Mouse (Mus musculus): ENCODE measurements around the gene Smyd2. TPM values are rescaled to one million over a fixed set of nuclear protein-coding genes. Genes with fewer than 3 reads are reported as not detected.

The Smyd2 gene
- polyA plus RNA-seq, 1 experiment from 2014 or later, result 59.0 TPM

DNA sequence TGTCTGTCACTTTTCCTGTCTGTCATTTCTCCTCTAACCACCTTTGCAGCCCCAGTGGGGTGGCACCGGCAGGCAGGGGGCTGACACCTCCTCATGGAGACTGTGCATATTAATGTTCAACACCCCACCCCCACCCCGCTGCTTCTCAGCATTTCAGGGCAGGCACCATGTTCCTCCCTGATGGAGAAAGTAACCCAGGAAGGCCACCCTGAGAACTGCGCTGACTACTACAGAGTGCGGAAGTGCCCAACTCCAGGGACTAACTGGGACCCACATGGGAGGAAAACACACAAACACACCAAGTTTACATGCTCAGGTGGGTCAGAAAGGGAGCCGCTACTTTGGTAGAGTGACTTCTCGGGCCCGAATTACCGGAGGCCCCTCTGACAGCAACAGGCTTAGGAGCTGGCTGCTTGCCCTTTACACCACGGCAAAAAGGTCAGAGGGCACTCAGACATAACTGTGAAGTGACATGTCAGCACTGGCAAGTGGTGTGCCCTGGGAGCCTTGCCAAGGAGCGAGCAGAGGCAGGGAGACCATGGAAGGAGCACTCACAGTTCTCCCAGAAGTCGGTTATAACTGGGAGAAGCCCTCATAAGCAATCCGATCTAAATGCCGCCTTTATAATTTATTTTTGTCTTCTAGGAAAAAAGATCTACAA, 11.3 kb downstream of the Smyd2 start:
- H3K27ac ChIP-seq, result peak overlapping the region; percentile 25; the same call in 1 of the 2 replicates

DNA sequence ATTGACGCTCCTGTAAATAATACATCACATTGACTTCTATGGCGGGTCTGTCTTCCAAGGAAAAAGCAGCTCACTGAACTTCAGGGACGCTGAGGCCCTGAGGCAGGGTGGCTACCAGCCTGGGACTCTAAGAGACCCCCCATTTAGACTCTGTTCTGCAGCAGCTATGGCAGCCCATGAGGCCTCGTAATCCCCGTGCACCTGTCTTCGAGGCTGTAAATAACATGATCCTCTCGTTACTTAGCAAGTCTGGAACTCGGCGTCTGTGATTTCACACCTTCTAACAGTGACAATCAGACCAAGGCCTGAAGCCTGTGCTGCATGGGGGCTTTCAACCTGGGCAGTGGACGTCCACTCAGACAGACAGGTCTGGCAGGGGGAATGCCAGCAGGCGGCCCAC, 19.0 kb downstream of the Smyd2 start:
- Histone ChIP-seq H3K27ac (no peak overlapping the region), H3K4me3 (no peak overlapping the region), H3K9me3 (no peaks in the 10 kb centered on the region), H3K27me3 (ENCODE audit: poor library complexity, severe bottlenecking) (no peaks in the 10 kb centered on the region), H3K4me1 (peaks cover 10% of the 10 kb centered on the region), H3K36me3 (replicated peaks) (peaks cover 19% of the 10 kb centered on the region)
- no peak for DNase-seq (ENCODE audit: extremely low spot score, low spot score)
- WGBS, result 86% methylated on average over 11 of the region's 11 CpGs

More for the DNA sequence above, 11.3 kb downstream of the Smyd2 start:
- no peaks in the 10 kb centered on the region for H3K9me3 ChIP-seq
- WGBS, result 81% methylated on average over 13 of the region's 13 CpGs
- peaks cover 22% of the 10 kb centered on the region for H3K27me3 ChIP-seq (ENCODE audit: poor library complexity, severe bottlenecking)
- peaks cover 45% of the 10 kb centered on the region for H3K4me1 ChIP-seq
- H3K36me3 ChIP-seq (replicated peaks), result peaks cover 16% of the 10 kb centered on the region
- H3K4me3 ChIP-seq, result no peak overlapping the region
- DNase-seq (ENCODE audit: extremely low spot score, low spot score), result no peak

DNA sequence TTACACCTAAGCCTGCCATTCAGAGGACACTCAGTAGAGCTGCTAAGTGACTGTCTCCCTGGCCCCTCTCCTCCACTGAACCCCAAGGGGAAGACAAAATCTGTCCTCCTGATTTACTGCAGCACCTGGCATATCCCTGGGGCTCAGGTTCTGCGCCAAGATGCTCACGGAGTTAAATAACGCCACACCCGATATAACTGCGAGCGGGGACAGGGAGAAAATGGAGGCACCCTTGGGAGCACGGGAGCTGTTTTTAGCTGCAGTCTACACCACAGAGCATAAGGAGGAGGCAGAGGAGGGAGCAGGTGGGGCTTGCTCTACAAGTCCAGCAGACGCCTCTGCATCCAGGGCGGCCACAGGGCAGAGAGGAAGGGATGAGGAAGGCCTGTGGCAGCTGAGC, 19.8 kb downstream of the Smyd2 start:
- H3K27ac ChIP-seq, result no peak overlapping the region
- no peak overlapping the region for H3K4me3 ChIP-seq
- peaks cover 19% of the 10 kb centered on the region for H3K36me3 ChIP-seq (replicated peaks)
- no peak for DNase-seq (ENCODE audit: extremely low spot score, low spot score)
- WGBS, result 92% methylated on average over 9 of the region's 9 CpGs
- no peaks in the 10 kb centered on the region for H3K27me3 ChIP-seq (ENCODE audit: poor library complexity, severe bottlenecking)
- peaks cover 18% of the 10 kb centered on the region for H3K4me1 ChIP-seq
- no peaks in the 10 kb centered on the region for H3K9me3 ChIP-seq

DNA sequence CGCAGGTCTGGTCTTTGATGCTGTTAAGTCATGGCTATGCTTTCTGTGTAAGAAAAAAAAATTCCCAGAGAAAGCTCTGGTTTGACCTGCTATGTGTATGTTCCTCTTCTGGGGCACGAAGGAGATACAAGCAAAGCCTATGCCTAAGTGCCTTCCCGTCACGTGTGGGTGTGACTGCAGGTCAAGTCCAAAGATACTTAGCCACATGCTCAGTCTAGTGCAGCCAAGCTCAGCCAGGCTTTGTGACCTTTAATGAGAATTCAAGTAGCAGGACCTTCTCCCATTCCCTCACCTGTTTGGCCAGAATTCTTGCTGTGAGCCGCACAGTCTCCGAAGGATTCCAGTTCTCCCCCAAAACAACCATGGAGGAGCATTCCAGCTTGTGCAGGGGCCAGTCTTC, 22.6 kb downstream of the Smyd2 start:
- 94% methylated on average over 6 of the region's 6 CpGs for WGBS
- Histone ChIP-seq H3K27me3 (ENCODE audit: poor library complexity, severe bottlenecking) (no peaks in the 10 kb centered on the region), H3K27ac (no peak overlapping the region), H3K4me3 (no peak overlapping the region), H3K4me1 (peaks cover 19% of the 10 kb centered on the region), H3K36me3 (replicated peaks) (peaks cover 42% of the 10 kb centered on the region), H3K9me3 (no peaks in the 10 kb centered on the region)
- no peak for DNase-seq (ENCODE audit: extremely low spot score, low spot score)

DNA sequence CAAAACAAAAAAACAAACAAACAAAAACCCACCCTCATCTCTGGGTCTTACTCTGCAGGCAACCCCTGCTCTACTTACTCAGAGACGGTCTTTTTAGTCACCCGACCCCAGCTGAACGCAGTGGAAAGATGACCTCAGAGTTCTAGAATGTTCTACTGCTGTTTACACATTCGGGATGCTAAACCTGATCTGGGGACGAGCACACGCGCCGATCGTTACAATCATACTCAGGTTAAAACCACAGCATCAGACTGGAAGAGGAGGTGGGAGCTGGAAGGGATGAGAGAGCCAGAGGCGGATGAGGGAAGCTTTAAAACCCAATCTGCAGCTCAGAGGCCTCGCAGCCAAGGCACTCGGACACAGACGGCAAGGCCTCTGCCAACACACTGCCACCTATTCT, 23.5 kb downstream of the Smyd2 start:
- no peak for DNase-seq (ENCODE audit: extremely low spot score, low spot score)
- no peaks in the 10 kb centered on the region for H3K9me3 ChIP-seq
- no peak overlapping the region for H3K4me3 ChIP-seq
- peaks cover 25% of the 10 kb centered on the region for H3K4me1 ChIP-seq
- no peaks in the 10 kb centered on the region for H3K27me3 ChIP-seq (ENCODE audit: poor library complexity, severe bottlenecking)
- H3K27ac ChIP-seq, result peak overlapping the region; percentile 53; the same call in 1 of the 2 replicates
- 93% methylated on average over 13 of the region's 13 CpGs for WGBS
- peaks cover 49% of the 10 kb centered on the region for H3K36me3 ChIP-seq (replicated peaks)

DNA sequence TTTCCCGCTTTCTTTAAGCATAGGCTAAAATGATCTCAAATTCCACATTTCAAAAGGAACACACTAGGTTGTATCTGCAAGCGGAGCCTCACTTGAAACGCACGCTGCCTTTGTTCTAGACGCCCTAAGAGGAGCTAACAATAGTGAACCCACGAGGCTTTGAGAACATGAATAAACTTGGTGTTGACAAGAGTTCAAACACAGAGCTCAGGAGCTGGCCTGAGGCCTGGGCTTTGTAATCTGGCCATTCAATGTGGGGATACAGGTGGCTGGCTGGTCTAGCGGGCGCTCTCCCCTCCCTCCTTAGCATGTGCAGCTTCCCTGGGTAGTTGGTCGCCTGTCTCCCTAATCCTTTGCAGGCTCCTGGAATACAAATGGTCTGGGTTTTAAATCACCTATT, 24.3 kb downstream of the Smyd2 start:
- DNase-seq (ENCODE audit: extremely low spot score, low spot score), result no peak
- Histone ChIP-seq H3K4me3 (no peak overlapping the region), H3K4me1 (peaks cover 25% of the 10 kb centered on the region), H3K27ac (0 out of 2 replicates have a peak overlapping the region, but pooled peaks have one; percentile 60), H3K36me3 (replicated peaks) (peaks cover 58% of the 10 kb centered on the region), H3K27me3 (ENCODE audit: poor library complexity, severe bottlenecking) (no peaks in the 10 kb centered on the region), H3K9me3 (no peaks in the 10 kb centered on the region)
- 56% methylated on average over 9 of the region's 9 CpGs for WGBS

DNA sequence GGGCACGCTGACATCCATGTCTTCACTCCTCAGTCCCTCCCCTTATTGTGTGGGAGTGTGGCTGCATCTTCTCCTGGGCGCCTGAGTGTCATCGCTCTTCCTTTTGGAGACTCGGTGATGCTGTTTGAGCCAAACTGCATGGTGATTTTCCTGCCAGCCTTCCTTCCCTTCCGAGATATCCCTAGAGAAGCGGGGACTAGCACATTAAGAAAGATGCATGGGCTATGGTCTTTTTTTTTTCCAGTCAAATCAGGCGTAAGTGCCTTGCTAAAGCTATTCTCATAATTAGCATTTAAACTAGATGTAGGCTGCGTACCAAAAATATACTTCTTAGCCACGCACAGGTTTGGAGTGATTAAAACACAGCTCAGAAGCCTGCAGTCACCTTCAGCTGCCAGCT, 28.0 kb downstream of the Smyd2 start:
- Histone ChIP-seq H3K27me3 (ENCODE audit: poor library complexity, severe bottlenecking) (no peaks in the 10 kb centered on the region), H3K4me1 (peaks cover 30% of the 10 kb centered on the region), H3K4me3 (no peak overlapping the region), H3K36me3 (replicated peaks) (peaks cover 44% of the 10 kb centered on the region), H3K9me3 (no peaks in the 10 kb centered on the region), H3K27ac (no peak overlapping the region)
- WGBS, result 89% methylated on average over 9 of the region's 9 CpGs
- DNase-seq (ENCODE audit: extremely low spot score, low spot score), result no peak

DNA sequence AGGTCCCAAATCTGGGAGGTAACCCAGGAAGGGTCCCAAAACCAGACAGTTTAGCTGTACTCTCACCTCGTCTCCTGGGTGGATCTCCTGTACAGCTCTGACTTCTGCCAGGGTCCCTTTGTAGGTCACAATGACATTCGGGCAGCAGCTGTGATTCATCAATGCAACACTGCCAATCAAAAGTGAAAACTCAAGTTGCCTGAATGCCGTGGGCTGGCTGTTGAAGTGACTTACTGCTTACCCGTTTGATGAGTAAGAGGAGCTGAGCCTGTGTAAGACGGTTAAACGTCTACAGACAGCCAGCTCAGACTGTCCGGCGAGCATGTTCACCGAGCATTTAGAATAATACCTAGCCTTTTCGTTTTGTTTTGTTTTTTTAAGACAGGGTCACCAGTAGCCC, 33.4 kb downstream of the Smyd2 start:
- Histone ChIP-seq H3K4me3 (no peak overlapping the region), H3K36me3 (replicated peaks) (peaks cover 18% of the 10 kb centered on the region), H3K27me3 (ENCODE audit: poor library complexity, severe bottlenecking) (no peaks in the 10 kb centered on the region), H3K9me3 (no peaks in the 10 kb centered on the region), H3K4me1 (peaks cover 33% of the 10 kb centered on the region), H3K27ac (no peak overlapping the region)
- DNase-seq (ENCODE audit: extremely low spot score, low spot score), result no peak
- WGBS, result 85% methylated on average over 10 of the region's 10 CpGs

DNA sequence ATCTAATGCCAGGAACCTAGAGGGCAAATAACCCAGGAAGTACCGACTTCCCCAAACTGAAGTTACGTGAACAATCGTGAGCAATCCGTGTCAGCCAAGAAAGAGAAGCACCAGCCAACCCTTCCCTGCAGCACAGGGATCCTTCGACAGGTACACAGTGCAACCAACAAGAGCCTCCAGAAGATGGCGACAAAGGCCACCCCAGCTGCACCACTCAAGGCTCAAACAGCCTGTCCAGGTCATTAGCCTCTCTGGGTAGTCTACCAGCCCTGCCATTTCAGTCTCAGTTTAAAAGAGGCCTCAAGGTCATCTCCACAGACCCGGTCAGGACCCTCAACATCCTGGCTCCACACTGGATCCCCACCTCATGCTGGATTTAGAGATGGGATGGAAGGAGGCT, 34.6 kb downstream of the Smyd2 start:
- Histone ChIP-seq H3K36me3 (replicated peaks) (peaks cover 6% of the 10 kb centered on the region), H3K27me3 (ENCODE audit: poor library complexity, severe bottlenecking) (no peaks in the 10 kb centered on the region), H3K27ac (no peak overlapping the region; the same call in 1 of the 2 replicates), H3K9me3 (no peaks in the 10 kb centered on the region), H3K4me1 (peaks cover 45% of the 10 kb centered on the region), H3K4me3 (no peak overlapping the region)
- 34% methylated on average over 7 of the region's 7 CpGs for WGBS
- peak; percentile 66 for DNase-seq (ENCODE audit: extremely low spot score, low spot score)

DNA sequence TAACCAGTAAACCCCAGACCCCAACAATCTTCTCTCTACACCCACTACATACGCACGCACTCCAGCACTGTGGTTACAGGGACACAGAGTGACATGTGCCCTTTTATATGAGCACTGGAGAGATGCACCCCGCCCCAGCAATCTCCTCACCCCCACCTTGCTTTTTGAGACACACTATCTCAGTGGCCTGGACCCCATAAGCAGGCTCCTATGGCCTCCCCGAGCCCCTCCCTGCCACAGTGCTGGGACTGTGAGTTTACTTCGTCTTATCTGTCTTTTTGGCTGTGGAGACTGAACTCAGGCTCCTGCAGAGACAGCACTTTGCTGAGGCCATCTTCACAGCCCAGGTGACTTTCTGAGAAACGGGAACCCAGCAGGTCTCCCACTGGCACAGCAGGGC, 36.2 kb downstream of the Smyd2 start:
- H3K4me1 ChIP-seq, result peaks cover 45% of the 10 kb centered on the region
- H3K27me3 ChIP-seq (ENCODE audit: poor library complexity, severe bottlenecking), result no peaks in the 10 kb centered on the region
- no peak overlapping the region for H3K4me3 ChIP-seq
- H3K9me3 ChIP-seq, result no peaks in the 10 kb centered on the region
- 79% methylated on average over 6 of the region's 6 CpGs for WGBS
- no peak overlapping the region for H3K27ac ChIP-seq
- no peak for DNase-seq (ENCODE audit: extremely low spot score, low spot score)
- peaks cover 9% of the 10 kb centered on the region; the same call in 1 of the 2 replicates for H3K36me3 ChIP-seq (replicated peaks)

DNA sequence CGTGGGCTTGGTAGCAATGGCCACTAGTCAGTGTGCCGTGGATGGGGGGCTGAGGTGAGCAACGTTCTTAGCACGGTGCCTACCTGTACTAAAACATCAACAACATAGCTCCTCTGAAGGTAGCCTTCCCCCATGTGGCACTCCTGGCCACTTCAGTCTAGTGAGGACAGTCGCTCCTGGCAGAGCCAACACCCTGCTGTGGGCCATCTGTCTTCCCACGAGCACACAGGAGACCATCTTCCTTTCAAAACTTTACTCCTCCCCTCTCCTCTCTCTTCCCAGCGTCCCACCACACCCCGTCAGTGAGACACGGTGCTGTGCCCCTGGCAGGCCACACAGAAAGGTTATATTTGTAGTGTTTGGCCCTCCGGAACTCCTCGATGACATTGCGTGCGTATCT, 37.2 kb downstream of the Smyd2 start:
- Histone ChIP-seq H3K4me1 (peaks cover 45% of the 10 kb centered on the region), H3K27me3 (ENCODE audit: poor library complexity, severe bottlenecking) (no peaks in the 10 kb centered on the region), H3K36me3 (replicated peaks) (peaks cover 9% of the 10 kb centered on the region; the same call in 1 of the 2 replicates), H3K4me3 (no peak overlapping the region), H3K27ac (peak overlapping the region; percentile 44; the same call in 1 of the 2 replicates), H3K9me3 (no peaks in the 10 kb centered on the region)
- no peak for DNase-seq (ENCODE audit: extremely low spot score, low spot score)
- WGBS, result 78% methylated on average over 13 of the region's 13 CpGs

DNA sequence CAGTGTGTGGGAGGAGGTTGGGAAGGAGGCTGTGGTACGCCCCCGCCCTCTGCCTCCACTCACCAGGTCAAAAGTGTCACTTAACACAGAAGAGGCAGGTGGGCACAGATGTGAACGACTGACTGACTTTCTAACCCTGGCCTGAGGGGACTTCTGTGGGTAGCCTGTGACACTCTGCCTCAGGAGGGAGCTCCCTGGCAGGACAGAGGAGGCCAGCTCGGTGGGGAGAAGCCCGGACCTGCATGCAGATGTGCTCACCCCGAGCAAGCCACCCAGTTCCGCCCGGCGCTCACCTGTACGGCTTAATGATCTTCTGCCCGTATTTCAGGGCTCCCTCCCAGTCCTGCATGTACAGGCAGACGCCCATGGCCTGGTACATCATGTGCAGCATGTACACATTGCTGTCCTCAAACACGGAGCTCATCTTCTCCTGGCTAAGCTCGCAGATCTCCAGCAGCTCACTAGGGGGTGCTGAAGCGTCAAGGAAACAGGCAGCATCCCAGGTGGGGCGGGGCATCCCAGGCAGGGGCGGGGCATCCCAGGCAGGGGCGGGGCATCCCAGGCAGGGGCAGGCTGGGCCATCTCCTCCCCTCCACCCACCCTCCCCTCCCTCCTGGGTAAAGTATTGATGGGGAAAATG, 38.5 kb downstream of the Smyd2 start:
- DNase-seq (ENCODE audit: extremely low spot score, low spot score), result peak; percentile 45
- Histone ChIP-seq H3K36me3 (replicated peaks) (peaks cover 9% of the 10 kb centered on the region; the same call in 1 of the 2 replicates), H3K27me3 (ENCODE audit: poor library complexity, severe bottlenecking) (no peaks in the 10 kb centered on the region), H3K4me1 (peaks cover 35% of the 10 kb centered on the region), H3K9me3 (no peaks in the 10 kb centered on the region), H3K27ac (peak overlapping the region; percentile 44), H3K4me3 (no peak overlapping the region)
- 41% methylated on average over 18 of the region's 18 CpGs for WGBS

DNA sequence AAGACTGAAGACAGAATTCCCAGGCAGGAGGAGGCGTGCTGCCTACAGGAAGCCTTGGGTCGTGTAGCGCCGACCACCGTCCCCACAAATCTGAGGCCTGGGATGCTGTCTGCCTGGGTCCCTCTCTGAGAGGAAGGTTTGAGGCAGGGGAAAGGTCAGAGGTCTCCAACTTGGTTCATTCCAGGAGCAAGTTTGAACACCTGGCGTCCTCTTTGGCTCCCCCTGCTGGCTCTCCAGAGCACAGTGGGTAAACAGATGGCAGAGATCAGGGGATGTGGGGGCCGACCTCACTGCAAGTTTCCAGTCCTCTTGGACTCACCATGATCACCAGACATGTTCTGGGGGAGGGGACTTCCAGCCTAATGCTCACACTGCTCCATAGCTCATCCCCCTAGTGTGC, 39.3 kb downstream of the Smyd2 start:
- 51% methylated on average over 7 of the region's 7 CpGs for WGBS
- Histone ChIP-seq H3K4me3 (no peak overlapping the region), H3K9me3 (no peaks in the 10 kb centered on the region), H3K36me3 (replicated peaks) (peaks cover 9% of the 10 kb centered on the region; the same call in 1 of the 2 replicates), H3K27ac (no peak overlapping the region), H3K27me3 (ENCODE audit: poor library complexity, severe bottlenecking) (no peaks in the 10 kb centered on the region), H3K4me1 (peaks cover 31% of the 10 kb centered on the region)
- peak; percentile 63 for DNase-seq (ENCODE audit: extremely low spot score, low spot score)

Data from forebrain, embryonic 10.5 days (tissue).